Mouse (Mus musculus): ENCODE measurements around the gene Fggy.

The Fggy gene

DNA sequence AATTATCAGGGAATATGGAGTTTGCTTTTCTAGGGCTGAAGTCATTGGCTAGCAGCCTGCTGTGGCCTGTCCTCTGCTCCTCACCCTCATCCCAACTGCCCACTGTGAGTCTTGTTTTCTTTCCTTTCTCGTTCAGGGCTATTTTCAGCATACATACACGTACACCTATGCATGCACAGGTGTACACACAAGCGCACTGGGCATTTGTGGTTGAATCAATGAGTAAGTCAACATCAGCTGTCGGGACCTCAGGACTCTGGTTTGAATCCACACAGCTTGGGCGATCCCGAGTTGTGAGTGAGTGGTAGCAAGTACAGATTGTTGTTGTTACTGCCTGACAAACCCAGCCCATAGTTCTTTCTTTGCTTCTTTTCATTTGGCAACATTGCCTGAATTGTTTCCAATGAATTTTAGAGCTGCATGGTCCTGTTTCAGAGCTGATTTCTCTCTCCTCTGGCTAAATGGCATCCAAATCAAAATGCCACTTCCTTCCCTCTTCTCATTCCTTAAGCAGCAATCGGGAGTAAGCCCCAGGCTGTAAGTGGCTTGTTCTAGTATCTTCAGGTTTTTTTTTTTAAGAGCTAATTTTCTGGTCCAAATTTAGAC is 109.1 kb downstream of the Fggy start:
- DNase-seq (ENCODE audit: low spot score), result no peak

DNA sequence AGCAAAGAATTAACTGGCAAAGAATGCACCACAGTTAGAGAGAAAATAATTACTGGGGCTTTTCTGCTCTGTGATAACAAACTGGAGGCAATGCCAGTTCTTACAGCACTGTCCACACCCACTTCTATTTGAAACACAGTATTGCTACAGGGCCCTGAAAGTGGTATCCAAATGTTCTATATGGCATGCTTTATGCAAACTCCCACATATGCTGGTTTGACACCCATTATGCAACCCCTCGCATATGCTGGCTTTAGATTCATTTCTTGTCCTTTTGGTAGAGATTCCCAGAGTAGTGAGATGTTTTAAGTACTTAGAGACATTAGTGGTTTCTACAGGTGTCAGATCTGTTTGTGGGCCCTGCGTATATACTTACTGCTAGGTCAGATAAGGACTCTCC is 109.6 kb downstream of the Fggy start:
- no peak for DNase-seq (ENCODE audit: low spot score)

DNA sequence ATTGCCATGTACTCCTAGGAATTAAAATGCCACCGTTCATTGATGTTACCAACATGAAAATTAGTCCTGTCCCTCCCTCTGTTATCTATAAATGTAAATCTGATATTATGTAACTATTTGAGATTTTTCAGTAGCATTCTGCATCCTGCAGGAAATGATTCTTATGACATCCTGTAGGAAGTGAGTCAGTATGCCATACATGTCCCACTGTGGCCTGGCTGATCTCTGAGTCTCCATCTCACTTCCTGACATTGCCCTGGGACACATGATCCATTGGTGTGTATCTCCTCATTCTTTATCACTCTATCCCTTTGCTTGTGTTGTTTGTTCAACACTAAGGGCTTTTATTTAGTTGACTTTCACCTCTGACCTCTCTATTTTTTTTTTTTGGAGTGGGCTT is 110.3 kb downstream of the Fggy start:
- DNase-seq (ENCODE audit: low spot score), result no peak

DNA sequence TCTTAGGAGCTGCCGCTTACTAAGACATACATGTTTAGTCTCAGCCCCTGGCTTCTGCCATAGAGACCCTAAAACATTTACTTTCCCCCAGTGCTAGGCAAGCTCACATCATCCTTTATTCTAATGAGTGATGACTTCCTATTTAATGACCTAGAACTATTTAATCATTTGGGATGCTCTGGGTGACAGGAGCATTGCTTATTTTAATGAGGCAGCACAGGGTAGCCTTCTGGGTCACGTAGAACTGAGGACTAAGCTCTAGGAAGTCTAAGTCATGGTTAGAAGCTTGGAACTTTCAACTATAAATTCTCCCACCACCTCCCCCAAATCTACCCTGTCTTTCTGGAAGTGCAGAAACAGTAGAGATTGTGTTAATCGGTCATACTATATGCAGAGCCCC is 111.2 kb downstream of the Fggy start:
- DNase-seq (ENCODE audit: low spot score), result no peak

DNA sequence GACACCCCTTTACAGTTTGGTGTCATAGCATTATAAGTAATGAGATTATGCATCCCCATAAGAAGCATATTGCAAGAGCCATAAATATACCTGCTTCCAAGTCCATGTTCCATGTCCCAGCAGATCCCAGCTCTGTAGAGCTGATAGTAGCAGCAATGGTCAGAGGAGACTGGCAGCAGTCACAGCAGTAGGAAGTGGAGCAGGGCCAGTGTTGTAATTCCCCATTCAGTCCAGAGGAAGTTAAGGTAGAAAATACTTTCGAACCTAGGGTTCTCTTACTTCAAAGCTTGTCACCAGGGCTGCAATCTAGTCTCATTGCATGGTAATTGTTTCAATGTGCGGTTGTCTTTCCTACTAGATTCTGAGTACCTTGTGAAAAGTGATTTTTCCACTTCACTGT is 112.0 kb downstream of the Fggy start:
- no peak for DNase-seq (ENCODE audit: low spot score)

DNA sequence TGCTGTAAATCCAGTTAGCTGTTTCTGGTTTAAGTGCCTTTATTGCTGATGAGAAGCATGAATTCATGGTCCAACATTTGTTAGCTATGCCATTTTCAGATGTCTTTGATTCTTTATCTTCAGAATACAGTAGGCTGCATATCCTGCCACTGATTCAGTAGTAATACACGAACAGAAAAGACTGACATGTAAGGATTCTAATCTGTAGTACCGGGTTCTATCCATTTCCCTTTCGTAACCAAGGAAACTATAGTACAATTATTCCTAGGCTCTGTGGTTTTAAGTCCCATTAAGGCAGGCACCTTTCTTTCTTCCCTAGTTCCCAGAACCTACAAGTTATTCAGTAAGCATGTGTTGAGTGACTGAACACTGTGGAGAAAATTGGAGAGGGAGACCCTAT is 113.3 kb downstream of the Fggy start:
- DNase-seq (ENCODE audit: low spot score), result no peak

DNA sequence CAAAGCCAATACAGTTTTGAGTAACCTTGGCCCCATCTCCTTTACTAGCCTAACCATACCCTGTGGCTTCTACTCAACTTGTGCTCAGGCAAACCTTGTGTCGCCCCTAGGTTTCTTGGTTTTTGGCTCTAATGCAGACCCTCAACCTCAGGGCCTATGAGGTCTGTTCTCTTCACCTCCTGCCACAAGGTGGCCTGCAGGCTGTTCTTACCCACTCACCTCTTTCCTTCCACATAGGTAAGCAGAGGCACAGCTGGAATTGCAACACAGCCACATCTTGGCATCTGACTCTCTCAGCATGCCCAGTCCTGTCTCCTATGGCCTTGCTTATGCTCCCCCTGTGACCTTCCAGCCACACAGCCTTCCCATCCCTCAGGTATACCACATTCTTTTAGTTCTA is 114.7 kb downstream of the Fggy start:
- DNase-seq (ENCODE audit: low spot score), result no peak

DNA sequence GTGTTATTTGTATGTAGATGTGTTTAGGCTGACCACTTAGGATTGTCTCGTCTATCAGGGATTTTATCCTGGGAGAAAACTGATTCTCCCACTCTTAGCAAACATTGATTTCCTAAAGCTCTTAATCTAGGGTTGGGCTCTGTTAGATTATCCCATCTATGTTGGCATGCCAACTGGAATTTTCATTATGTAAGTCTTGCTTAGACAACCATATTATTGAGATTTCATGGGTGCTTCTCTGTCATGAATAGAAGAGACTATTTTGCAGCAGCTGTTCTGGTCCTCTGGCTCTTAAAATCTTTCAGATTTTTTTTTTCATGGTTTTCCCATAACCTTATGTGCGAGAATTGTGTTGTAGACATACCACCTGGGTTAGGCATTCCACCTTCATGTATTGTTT is 119.1 kb downstream of the Fggy start:
- no peak for DNase-seq (ENCODE audit: low spot score)

DNA sequence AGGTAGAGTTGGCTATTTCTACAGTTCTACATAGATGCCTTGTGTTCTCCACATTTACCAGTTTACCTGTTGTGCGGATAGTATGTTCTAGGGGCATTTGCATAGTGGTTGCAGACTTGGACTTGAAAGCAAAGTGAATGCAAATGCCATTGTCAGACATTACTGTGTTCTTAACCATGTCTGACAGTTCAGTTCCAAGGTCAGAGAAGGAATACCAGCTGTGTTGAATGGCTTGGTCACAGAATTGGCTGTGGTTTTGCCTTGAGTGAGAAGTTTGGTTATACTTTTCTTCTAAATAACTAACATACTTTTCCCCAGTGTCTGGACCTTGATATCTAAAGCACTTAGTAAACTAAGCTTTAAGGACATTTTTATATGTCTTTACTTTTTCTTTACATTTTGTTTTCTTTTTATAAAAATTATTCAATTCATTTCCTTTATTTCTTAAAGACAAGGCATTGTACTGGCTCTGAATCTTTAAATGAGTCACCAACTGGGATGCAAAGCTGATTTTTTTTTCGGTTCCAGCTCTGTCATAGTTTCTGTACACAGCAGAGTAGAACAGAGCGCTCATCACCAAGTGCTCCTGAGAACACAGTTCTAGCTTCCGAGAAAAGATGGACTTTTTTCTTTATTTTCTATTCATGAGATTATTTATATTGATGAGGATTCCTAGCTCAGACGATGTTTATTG is 123.6 kb downstream of the Fggy start:
- DNase-seq (ENCODE audit: low spot score), result no peak

DNA sequence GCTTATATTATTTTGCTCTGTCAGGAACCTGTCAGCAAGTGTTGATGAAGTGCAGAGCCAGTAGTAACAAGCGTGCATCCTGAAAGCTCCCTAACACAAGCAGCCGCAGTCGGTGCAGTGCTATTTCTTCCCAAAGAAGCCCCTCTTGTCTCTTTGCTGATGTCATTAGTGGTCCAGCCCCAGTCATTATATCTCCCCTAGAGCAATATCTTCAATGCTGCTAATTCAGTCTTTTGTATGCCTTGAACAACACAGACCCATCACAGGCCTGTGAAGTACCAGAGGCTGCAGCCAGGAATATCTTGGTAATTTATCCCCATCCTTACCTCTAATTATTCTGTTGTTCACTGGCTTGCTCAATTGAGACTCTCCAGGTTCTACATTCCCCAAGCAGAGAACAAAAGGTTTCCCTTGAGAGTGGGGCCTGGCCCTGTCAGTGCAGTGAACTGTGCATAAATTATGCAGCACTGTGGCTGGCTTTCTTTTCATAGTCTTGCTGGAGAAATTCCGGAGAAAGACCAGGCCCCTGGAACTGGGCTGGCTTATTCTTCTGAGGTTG is 127.3 kb downstream of the Fggy start:
- peak; percentile 87 for DNase-seq (ENCODE audit: low spot score)

DNA sequence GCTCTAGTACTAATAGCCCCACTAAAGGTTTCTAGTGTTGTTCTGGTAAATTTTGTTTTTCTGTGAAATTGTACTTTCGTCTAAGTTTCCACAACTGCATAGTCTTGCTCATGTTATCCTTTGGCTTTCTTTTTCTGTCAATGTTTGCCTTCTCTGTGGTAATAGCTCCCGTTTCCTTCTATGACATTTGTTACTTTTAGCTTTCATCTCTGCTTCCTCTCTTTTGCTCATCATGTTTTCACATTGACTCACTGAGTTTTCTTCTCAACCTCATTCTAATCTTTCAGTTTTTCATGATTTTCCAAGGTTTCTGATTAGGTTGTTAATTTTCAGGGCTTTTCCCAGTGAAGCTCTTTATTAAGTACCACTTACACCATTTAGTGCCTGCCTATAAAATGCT is 129.5 kb downstream of the Fggy start:
- DNase-seq (ENCODE audit: low spot score), result no peak

DNA sequence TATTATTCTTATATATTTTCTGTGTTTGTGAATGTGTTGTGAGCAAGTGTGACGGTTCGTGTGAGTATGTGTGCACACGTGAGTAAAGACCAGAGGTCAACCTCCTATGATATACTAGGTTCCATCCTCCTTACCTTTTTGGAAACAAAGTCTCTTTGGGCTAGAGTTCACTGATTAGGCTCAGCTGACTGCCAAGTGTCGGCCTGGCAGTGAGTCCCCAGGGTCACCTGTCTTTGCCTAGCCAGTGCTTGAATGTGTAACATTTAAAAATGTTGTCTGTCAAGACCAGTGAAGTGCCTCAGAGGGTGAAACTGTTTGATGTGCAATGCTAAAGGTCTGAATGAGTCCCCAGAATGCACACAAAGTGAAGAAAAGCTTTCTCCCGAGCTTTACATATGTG is 130.0 kb downstream of the Fggy start:
- DNase-seq (ENCODE audit: low spot score), result no peak

DNA sequence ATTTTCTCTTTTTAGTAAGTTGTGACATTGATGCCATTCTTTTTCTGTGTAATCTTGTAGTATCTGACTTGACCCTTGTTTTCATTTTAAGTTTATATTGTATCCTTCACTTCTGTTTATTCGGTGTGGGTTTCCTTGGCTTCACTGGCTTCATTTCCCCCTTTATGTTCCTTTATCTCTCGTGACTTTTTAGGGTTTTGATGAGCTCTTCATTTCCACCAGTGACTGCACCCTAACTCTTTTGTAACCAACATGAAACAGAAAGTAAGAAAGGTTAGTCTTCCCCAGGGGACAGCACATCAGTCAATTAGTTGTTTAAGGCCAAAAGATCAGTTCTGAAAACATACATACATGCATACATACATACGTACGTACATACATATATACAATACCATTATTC is 130.9 kb downstream of the Fggy start:
- no peak for DNase-seq (ENCODE audit: low spot score)

DNA sequence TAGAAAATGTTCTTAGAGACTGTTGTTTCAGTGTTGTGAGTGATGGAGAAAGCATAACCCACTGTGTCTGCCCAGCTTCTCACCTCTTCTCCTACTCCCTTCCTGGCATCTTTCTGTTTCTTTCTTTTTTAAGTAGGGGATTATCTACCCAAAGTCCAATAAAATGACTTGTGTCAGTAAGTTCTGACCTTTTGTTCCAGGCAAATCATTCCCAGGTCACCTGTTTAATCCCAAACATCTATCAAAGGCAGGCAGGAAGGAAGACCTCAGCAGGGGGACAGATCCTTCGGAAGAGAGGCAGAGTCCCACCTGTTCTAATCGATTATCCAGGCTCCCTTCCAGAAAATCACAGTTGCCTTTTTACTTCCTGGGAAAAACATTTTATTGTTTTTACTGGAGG is 143.1 kb downstream of the Fggy start:
- no peak for DNase-seq (ENCODE audit: low spot score)

DNA sequence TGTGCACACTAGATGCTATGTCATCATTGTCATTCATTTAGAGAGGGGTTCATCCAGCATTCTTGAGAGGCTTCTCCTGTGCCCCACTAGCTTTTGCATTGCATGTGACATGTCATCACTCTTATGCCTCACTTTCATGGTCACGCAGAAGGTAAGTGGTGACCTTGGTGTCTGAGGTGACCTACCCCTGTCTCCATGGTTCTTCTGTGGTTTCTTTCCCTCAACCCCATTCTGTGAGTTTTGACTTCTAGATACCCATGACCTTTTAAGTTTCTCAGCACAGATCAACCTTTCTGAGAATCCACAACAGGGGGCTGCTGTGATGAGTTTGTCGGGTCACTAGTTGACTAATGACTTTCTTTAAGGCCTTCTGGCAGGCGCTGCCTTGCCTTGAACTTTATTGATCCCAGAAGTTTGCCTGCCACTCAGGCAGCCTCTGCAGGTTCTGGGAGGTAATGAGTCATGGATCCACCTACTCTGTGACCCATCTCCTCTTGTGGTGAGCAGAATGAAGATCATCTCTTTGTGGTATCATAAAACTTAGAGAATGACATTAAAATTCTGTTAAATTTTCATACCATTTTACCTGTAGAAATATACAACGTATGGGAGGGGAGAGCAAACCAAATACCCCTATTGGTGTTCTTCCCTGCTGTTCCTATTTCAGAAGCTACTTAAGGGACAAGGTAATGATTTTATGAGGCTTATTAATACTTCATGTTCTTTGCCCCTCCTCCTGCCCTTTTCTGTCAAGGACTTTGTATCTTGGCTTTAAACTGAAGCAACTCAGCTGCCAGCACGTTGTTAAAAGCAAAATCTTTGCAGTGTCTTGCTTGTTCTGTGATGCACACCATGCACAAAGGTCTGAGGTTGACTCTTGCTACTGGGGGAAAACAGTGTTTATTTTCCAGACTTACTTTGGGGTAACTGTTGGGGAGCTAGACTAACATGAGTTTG is 150.9 kb downstream of the Fggy start:
- no peak for DNase-seq (ENCODE audit: low spot score)

DNA sequence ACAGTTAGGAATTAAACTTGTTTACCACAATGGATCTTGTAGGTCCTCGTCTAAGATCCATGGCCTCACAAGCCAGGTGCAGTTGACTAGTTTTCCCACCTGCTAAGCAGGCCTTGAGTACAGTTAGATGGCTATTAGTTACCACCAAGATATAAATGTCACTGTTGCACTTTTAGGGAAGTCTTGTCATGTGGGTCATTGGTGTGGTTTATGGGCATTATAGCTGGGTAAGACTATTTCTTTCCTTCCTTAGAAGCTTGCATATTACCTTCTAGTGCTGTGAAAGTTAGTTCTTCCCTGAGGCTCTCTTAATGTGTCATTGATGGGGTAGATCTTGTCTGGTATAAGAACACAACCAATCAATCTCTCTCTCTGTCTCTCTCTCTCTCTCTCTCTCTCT is 152.4 kb downstream of the Fggy start:
- no peak for DNase-seq (ENCODE audit: low spot score)

DNA sequence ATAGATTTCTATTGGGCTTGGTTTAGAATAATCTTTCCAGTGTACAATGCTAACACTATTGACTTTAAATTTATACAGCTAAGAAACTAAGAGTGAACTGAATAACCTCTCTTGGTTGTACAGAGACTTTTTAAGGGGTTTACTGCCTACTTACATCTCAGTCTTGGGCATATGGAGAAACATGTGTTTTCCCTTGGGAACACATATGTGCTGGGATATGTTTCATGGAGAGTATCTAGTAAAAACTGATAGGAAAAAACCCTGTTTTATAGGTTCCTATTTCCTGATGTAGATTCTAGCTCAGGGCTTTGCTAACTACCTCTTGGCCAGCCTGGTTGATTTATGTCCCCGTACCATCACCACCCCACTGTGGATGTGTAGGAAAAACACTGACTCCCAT is 155.5 kb downstream of the Fggy start:
- no peak for DNase-seq (ENCODE audit: low spot score)

DNA sequence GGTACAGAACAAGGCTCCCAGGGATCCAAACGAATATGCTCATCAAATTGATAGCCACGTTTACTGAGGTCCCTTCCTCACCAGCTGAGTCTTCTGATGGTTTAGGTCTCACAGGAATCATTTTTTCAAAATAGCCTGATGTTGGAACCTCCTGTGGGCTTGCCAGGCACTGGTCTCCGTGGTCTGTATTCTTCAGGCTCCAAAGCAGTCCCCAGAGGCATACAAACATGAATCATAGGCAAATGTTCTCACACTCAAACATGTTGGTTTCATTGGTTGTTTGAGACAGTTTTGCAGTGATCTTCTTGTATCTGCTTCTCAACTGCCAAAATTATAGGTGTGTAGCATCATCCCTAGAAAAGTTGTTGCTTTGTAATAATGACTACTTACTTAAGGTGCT is 156.0 kb downstream of the Fggy start:
- DNase-seq (ENCODE audit: low spot score), result no peak

DNA sequence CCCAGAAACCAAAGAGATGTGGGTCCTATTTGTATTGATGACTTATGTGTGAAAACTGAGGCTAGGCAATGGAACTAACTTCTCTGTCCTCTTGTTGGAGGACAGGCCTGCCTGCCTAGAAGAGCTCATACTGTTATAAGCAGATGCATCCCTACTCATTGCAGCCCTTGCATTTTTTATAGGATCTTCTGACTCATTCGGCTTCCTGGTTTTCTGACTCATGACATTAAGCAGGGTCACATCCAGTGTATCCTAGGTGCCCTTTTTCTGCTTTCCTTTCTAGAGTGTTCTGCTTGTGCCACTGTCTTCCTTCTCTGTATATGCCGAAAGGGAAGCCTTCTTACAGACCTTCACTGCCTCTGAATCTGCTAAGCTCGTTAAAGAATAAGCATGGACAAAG is 158.8 kb downstream of the Fggy start:
- DNase-seq (ENCODE audit: low spot score), result no peak

DNA sequence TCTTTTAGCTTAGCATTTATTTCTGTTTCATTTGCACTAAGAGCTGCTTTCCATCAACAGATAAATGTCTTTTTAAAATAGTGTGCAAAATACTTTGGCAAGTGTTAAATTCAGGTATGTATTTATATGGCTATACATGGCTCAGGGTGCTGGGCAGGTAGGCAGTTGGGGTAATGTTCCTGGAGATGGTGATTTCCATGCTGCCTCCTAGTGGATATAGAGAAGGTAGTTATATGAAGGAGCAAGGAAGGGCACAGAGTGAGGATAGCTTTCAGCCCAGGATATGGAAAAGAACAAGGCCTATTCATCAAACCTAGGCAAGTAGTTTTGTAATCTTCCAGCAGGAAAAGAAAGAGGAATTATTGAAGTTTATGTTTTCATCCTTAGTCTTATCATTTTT is 166.3 kb downstream of the Fggy start:
- no peak for DNase-seq (ENCODE audit: low spot score)

DNA sequence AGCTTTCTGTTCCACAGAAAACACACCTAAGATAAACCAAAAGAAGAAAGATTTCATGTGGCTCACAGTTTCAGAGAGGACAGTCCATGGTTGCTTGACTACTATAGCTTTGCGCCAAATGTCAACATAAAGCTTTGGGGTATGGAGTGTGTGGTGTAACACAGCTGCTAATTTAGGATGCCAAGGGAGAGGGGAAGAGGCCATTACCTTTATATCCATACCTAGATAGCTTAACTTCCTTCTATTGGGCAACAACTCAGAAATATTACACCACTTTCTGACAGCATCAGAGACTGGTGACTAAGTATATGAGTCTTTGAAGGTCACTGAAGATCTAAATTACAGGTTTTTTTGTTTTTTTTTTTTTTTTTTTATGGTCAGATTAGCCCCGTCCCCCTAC is 169.1 kb downstream of the Fggy start:
- no peak for DNase-seq (ENCODE audit: low spot score)

DNA sequence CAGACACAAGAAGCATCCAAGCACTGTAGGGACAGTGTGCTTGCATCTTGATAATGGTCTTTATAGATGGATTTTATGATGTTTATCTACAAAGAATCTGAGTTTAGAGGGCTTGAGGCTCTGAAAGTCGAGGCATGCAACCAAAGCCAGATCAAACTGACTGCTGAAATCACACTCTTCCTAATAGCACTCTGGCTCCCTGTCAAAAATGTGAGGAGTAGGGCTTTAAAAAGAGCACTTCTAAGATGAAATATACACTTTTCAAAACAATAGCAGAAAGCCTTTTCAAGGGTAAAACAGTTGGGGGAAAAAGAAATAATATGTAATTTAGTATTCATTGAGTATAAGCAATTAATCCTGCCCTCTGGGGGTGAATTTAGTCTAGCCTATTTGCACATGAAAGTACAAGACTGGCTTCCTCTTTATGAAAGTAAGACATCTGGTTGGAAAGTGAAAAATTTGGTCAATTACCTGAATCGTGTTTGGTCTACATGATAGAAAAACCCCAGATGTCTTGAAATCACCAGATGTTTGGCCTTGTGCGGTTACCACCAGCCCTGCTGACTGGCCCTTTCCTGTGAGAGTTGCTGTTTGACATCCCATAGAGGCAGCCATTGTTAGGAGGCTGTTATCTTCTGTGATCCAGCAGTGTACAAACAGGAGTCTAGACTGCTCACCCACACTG is 172.0 kb downstream of the Fggy start:
- no peak for DNase-seq (ENCODE audit: low spot score)
